In genomic region chr11:115372015-115372414, GRCm38 (mm10) we compare ENCODE assay signal across 20 mouse cellular contexts. TPM values are rescaled to one million over a fixed set of nuclear protein-coding genes. Genes with fewer than 3 reads are reported as not detected.
"Had no signal": no experiment of that assay in that cellular context is flagged by ENCODE, and none has a peak within 500 bp of the region (broad histone marks: within the 10 kb centered on the region; RNA-seq: fewer than 3 reads in every experiment).

No protein-coding gene starts in this region.

- H3K4me2 ChIP-seq: neural tube, embryonic 12.5 days; neural tube, embryonic 13.5 days; neural tube, embryonic 15.5 days; stomach, embryonic 15.5 days had no signal

- H3K9ac ChIP-seq: neural tube, embryonic 12.5 days; neural tube, embryonic 13.5 days; neural tube, embryonic 15.5 days; stomach, embryonic 15.5 days had no signal

- H3K36me3 ChIP-seq: neural tube, embryonic 12.5 days; neural tube, embryonic 13.5 days; neural tube, embryonic 15.5 days; stomach, embryonic 15.5 days had no signal

- DNase-seq: retina, postnatal 1 day; right cerebral cortex, adult 18-20 months; right cerebral cortex, postnatal 14 days; right cerebral cortex, postnatal 25 days; right cerebral cortex, postnatal 4 days; spleen, adult 18-20 months; thymus, adult 18-20 months; thymus, adult 2 months; thymus, postnatal 14 days; thymus, postnatal 25 days; thymus, postnatal 36 days; thymus, postnatal 4 days had no signal

- H3K9me3 ChIP-seq: neural tube, embryonic 12.5 days; neural tube, embryonic 13.5 days; neural tube, embryonic 15.5 days; stomach, embryonic 15.5 days had no signal

- H3K4me3 ChIP-seq: neural tube, embryonic 12.5 days; neural tube, embryonic 13.5 days; neural tube, embryonic 15.5 days; stomach, embryonic 15.5 days had no signal

- H3K27ac ChIP-seq: neural tube, embryonic 12.5 days; neural tube, embryonic 13.5 days; neural tube, embryonic 15.5 days; stomach, embryonic 15.5 days had no signal

RNA-seq across cellular contexts. Expression of gene Otop3, which starts 37.5 kb away (rescaled TPM):
- total RNA-seq: neutrophil, adult 5-6 weeks had no signal
- polyA plus RNA-seq: spleen, adult 2 months; thymus, postnatal 0 days; urinary bladder, adult 2 months had no signal
